Mouse (Mus musculus) central nervous system, embryonic 11.5 days (tissue): ENCODE measurements around the gene Tmem220. TPM values are rescaled to one million over a fixed set of nuclear protein-coding genes. Genes with fewer than 3 reads are reported as not detected.

Source experiments
- polyA plus RNA-seq: library from polyadenylated mRNA; depleted of rRNA; stranded (reverse); fragments of >200 nt; gene quantifications from 2 replicates; pipeline ENCODE4 v1.2.3, GENCODE M21; 2012; rRNA removed

The Tmem220 gene
- 1.2 and 1.7 TPM in 2 replicates for polyA plus RNA-seq

GRCm38 (mm10) chr11:67024867-67025477, at the start of gene Tmem220:
Gene Tmem220, plus strand, starts transcription at chr11:67025154.

GRCm38 (mm10) chr11:67052321-67052952, 27.5 kb downstream of the Tmem220 start, which contains the start of the genes Adprm and Sco1:
Gene Adprm, minus strand, starts transcription at chr11:67052594.
Gene Sco1, plus strand, starts transcription at chr11:67052670.

GRCm38 (mm10) chr11:67078000-67078399, 53.0 kb downstream of the Tmem220 start, which contains the start of gene Myh3:
Gene Myh3, plus strand, starts transcription at chr11:67078300.

Other genes starting within 250 kb of the Tmem220 start
- 1.2 and 2.1 TPM in 2 replicates for gene Pirt, start 113.2 kb upstream of the Tmem220 start, polyA plus RNA-seq
- gene Tmem238l, start 68.5 kb upstream of the Tmem220 start, polyA plus RNA-seq: not detected in 2 replicates
- gene Adprm, start 27.4 kb downstream of the Tmem220 start, polyA plus RNA-seq: 19.1 and 34.4 TPM in 2 replicates
- gene Sco1, start 27.5 kb downstream of the Tmem220 start, polyA plus RNA-seq: 6.6 and 9.9 TPM in 2 replicates
- 0.80 and 20.1 TPM in 2 replicates for gene Myh3, start 53.1 kb downstream of the Tmem220 start, polyA plus RNA-seq
- gene Myh2, start 145.9 kb downstream of the Tmem220 start, polyA plus RNA-seq: 0.01 TPM in 2 replicates
- gene Myh1, start 174.9 kb downstream of the Tmem220 start, polyA plus RNA-seq: 0.02 and 0.10 TPM in 2 replicates
- 0.14 TPM in 1 of 2 replicates, not detected in the other for gene Myh4, start 212.9 kb downstream of the Tmem220 start, polyA plus RNA-seq